Mouse (Mus musculus) fibroblast of lung, adult 2 months (primary cell): ENCODE measurements around the gene Chml.

Experiments used
- DNase-seq: peaks from one replicate; pipeline ENCODE4 v3.0.0-alpha.2; 2011; ENCODE audit warnings: low read depth

The Chml gene

DNA sequence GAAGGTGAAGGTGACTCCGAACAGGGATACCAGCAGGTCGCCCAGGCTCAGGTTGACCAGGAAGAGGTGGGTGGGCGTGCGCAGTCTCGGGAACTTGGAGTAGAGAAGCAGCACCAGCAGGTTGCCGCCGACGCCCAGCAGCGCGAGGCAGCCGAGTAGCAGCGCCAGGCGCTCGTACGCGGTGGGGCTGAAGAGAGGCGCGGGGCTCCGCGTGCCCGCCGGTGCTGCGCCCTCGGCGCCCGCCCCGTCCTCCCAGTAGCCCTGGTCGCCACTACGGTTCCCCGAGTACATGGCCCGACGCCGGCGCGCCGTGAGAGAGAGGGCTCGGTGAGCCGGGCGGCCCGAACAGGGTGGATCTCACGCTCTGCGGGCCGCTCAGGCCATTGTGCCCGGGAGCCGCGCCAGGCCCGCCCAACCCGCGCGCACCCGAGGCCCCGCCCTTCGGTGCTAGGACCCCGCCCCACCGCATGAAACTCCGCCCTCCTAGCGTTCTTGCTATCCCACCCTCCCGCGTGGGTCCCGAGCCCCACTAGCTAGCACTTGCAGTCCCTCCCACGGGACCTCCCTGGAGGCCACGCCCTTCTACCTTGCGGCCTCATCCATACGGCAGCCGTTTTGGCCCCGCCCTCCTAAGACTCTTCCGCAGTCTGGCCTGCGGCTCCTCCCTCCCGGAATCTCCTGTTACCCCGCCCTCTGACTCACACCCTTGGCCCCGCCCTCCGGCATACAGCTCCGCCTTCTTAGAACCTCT is at the start of gene Chml, which contains the start of gene Opn3:
Gene Chml (minus strand): TSS at position 656 of the 751 bp plus-strand sequence.
Gene Opn3 (minus strand): TSS at position 531 of the 751 bp plus-strand sequence.
- peak; percentile 90 for DNase-seq

DNA sequence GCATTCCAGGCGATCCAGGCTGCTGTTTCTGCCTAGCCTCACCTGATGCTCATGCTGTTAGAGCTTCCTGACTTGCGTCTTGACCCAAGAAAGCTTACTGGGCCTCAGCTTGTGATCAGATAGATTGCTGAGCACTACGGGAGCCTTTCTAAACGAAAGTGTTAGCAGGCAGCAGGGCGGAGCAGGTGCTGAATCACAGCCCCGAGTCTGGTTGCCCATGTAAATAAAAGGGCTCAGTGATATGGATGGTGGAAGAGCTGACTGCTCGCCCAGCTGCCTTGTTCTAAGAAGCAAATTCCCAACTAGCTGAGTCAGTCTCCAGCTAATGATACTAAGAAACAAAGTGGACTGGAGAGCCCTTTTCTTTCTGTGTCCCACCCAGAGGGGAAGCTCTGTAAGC is 33.1 kb upstream of the Chml start:
- no peak for DNase-seq

DNA sequence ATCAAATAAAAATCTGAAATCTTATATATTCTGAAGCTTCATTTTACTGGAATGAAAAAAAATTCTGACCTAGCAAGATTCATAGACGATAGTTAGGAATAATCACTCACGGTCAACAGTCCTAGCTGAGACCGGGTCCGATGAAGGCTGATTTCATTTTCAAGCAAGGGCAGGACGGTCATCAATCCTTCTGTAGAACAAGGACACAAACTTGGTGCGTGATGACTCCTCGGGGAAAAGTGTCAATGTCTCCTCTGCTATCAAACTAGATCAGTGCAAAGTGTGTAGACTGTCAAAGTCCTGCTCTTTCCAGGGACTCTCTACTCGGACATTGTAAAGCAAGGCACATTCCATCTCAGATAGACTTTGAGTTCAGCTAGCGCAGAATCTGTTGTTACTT is 24.1 kb upstream of the Chml start:
- DNase-seq = no peak

DNA sequence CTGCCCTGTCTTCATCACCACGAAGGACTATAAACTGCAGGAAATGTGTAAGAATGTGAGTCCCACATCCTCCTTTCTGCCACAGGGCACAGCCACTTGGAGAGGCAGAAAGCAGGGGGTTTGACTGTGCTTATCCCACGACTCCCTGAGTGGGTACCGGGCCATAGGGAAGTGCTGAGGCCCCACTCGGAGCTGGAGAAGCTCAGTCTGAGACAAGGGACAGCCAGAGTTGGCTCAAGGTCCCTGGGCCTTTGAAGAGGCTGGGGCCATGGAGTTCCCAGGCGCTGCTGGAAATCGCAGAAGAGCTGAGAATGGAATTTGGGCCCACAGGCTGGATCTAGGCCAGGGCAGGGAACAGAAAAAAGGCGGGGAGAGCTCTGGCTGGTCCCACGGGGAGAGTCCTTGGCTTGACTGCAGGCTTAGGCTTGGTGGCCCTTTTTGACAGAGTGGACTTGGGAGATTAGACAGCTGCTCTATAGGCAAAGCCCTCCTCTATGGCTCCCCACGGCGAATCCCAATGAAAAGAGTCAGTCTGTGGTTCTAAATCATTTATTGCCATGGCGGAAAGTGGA is 19.7 kb upstream of the Chml start:
- no peak for DNase-seq

DNA sequence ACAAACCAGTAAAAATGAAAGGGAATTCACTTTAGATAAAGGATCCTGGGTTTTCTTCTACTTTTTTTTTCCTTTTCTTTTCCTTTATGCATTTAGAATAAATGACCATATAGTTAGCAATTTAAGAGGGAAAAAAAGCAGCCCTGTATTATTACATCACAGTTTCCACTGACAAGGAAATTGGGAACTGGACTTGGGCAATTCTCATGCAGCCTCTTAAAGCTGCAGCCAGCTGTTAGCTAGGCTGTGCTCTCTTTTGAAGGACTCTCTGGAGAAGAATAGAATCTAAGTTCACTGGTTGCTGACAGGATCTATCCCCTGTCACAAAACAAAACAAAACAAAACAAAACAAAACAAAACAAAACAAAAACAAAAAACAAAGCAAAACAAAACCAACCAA is 15.3 kb upstream of the Chml start:
- DNase-seq = no peak

DNA sequence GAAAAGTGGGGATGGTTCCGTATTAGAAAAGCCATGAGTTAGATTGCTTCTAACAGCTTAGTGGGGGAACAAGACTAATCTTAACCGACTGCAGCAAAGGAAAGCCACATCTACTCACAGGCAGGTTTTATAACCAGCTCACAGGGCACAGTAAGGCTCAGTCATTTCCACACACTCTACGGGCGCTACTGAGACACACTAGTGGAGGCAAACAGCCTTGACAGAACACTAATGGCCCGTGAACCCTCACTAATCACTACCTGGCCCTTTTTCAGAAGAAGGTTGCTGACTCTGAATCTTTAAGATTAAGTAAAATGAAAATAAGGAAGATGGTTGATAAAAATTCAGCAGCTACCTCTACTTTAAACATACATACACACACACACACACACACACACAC is 14.9 kb upstream of the Chml start:
- no peak for DNase-seq

DNA sequence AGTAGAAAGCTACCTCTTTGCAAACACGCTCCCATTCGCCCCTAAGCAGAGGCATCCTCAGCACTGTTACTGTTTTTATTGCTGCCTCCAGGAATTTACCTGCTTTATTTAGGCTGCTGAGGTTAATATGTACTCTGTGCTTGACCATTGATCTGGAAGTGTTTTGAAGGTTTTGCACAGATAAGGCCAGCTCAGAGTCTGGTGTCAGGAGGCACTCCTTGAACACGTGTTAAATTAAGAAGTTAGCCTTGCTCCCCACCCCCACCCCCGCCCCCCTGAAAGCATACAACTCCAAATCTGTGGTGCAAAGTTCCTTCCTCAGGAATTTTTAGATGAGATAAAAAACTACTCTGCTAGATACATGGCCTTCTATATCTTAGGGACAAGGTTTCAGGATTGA is 8.4 kb upstream of the Chml start:
- DNase-seq = no peak

DNA sequence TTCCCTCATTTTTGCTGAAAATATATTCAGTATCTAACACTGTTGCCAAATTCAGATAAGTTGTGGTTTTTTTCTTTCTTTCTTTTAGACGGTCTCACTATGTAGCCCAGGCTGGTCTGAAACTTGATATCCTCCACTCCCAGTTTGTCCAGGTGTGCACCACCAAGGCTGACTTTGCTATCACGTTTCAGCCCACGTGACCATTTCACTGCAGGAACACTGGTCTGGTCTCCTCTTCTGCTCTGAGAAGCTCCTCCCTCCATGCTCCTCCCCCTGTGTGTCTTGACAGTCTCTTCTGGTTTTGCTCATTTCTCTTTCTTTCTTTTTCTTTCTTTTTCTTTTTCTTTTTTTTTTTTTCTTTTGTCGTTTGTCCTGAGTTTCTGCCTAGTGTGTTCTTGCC is 7.1 kb upstream of the Chml start:
- DNase-seq = no peak

DNA sequence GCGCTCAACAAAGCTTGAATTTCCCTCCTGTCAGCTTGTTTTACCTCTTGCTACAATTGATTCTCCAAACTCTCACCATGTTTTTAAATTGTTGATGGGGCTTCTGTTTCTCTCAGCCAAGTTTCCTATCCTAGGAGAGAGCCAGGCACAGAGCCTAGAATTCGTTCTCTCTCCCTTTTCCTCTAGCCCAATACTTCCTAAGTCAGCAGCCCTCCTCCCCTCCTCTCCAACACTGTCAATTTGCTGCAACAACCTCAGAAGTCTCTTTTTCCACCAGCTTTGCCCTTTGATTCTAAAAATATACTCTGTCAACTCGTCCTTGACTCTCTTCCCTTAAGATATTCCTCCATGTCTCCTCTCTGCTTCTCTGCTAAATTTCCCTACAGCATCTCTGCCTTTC is 6.7 kb upstream of the Chml start:
- no peak for DNase-seq

DNA sequence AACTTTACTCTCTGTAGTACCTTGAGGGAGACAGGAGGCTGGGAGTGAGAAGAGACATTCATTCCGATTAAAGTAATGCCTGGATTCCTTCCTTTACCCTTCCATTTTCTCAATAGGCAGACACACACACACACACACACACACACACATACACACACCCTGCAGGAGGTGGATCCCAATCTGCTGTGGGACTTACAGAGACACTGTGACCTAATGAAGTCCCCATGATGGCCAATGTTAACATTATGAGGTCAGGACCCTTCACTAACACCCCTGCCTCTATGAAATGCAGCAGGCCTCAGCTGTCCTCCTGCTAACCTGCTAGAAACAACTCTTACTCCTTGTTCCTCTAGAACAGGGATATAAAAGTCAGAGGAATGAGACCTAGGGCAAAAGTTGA is 5.6 kb upstream of the Chml start, which contains the start of gene Wdr64:
Gene Wdr64 (plus strand): TSS at position 301 of the 400 bp plus-strand sequence.
- DNase-seq = no peak

DNA sequence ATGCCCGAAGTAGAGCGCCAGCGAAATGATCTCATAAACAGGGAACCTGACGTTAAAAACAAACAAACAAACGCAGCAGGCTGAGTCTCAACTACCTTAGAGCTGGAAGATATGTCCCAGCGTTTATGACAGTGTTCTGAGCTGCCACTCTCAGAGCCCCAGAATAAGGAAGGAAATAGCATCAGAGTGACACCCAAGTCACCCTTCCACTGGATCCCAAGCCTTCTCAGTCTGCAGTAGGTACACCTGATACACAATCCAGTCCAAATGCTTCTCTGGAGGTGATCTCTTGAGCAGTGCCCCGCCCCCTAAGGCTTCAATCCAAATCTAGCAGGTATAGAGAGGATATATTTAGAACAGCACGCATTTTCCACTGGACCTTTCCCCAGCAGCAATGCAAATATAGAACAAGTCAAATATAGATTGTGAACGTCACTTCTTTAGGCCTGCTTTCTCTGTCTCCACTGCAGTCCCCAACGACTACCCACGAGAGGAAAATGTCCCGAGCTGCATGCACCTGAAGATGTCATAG is 794 bp upstream of the Chml start:
- no peak for DNase-seq

DNA sequence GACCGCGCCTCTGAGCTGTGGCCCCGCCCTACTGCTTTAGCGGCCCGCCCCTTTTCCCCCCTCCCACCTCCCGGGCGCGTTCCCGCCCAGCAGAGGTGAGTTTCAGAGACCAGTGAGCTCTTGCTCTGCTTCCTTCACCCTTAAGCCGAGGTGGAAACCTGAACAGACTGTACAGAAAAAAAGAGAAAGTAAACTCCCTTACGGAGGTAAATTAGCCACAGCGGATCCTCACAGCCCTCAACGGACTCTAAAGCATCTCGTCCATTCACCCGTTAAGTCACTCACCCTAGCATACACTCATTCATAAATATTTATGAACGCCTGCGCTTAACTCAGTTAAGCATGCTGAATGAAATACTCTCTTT is 278 bp upstream of the Chml start:
- DNase-seq = no peak

DNA sequence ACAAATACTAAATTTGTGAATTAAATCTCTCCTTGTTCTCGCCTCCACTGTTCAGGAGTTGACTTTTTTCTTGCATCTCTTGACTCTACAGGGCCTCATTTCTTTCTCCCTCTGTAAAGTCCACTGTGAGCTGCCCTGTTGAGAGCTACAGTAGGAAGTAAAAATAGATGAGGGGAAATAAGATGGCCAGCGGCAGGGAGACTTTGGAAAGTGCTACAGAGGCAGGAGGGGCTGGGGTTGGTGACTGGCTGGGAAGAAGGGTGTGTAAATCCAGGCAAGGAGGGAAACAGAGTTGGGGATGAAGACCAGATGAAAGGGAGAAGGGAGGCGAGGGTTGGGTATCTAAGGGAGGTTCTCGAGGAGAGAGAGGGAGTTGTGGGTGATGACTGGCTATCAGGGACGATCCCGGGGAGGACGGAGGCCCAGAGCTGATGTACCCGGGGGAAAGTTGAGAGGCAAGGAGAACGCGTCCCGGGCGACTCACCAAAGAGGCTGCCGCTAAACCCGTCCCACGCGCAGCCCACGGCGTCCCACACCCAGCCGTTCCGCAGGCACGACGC is 935 bp downstream of the Chml start:
- DNase-seq = no peak

DNA sequence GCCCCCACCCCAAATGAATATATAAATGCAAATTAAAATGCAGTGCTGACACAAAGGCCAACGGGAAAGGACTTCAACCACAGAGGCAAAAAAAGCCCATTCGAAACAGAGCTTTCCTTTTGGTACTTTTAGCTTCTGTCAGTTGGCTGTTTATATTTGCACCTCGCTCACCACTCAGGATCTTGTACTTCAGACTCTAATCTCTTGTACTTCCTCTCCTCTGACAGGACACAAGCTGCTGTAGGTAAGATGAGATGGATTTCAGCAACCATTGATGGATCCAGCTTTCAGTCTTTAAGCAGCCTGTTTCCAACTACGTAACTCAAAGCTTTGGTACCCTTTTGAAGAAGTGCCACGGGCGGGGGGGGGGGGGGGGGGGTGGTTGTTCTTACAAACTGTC is 11.7 kb downstream of the Chml start:
- no peak for DNase-seq

DNA sequence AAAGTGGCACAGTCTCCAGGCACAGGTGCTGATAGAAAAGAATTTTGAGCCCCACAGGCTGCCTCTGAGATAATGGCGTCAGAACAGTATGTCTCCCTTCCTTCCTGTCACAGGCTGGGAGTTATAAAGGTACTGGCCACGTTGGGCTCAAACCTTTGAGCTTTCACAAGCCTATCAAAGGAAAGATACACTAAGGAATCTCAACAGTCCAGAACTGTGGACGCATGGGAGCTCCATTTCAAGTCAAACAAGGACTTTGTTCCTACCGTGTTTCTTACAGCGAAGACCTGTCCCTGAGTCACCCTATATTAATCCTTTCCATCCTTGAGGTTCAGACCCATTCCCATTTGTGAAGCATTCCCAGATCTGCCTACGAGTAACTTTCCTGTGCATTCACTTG is 15.2 kb downstream of the Chml start:
- DNase-seq = no peak

DNA sequence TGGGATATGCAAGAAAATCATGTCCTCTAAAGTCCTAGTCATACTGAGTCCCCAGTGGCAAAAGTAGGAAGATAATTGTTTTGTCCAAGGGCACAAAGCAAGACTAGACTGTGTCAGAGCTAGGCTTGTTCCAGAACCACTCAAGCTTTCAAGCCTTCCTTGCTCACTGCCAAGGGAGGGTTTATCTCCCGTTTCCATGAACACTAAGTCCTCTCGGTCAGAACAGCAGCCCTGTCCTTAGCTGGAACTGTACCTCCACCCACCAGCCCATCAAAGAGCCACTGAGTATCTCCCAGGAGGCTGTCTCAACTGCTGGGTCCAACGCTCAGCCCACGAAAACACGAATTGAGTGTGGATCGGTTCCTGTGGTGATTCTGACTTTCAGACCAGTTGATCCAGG is 17.6 kb downstream of the Chml start:
- DNase-seq = no peak

DNA sequence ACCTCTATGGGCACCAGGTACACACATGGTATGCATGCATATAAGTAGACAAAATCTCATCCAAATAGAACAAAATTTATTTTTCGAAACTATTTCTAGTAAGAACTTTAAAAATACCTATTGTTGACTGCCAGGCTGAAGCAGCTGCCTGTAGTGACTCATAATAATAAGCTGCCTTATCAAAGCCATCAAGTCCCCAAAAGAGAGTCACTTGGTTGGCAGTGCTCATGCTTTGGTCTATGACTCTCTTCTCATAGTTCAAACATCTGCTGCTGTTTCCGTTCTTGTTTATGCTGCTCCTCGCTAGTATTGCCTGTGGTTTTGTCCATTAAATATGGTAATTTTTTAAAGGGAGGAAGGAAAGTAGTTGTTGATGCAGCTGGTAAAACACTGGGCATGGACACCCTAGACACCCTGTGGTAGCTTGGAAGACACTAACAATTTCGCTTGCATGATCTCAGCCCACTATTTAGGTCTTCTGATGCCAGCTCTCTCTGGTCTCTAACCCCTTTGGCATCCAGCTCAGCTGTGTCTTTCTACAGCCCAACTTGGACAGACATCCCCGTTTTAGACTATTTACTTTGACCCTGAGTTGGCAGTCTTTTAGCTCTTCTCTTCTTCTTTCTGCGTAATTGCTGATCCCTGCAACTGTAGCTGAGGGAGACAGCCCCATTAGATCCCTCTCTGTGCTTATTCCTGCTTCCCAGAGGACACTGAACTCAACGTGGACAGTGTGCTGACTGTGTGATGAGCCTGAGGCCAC is 19.0 kb downstream of the Chml start:
- DNase-seq = no peak

DNA sequence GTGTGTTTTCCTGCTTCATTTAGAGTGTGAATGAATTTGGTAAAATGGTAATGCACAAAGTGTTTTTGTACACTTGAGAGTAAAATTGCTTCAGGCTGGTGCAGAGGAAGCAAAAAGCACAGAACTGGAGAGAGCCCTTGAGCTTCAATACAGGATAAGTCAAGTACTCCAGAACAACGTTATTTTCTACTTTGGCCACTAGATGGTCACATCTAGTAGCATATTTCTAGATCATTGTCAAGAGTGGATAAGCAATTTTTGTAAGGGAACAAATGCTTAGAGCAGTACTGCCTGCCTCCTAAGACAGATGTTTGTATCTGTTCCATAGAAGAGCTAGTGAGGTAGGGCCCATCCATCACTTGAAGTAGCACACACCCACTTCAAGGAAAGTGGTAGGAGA is 21.1 kb downstream of the Chml start:
- DNase-seq = no peak

DNA sequence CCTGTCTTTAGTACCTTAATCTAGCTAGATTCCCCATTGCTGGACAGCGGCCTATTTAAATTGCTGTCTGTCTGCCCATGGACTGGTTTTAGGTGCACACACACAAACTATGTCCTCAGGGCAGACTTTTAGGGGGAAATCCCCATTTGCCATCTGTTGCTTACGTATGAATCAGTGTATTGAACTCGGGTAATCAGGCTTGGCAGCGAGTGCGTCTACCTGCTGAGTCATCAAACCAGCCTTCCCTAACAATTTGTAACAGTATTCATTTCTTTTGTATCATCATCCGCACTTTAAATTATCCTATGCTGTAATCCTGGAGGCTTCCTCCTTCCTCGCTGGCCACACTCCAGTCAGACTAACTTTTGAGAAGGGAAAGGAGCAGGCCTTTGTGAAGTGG is 22.7 kb downstream of the Chml start:
- DNase-seq = no peak

DNA sequence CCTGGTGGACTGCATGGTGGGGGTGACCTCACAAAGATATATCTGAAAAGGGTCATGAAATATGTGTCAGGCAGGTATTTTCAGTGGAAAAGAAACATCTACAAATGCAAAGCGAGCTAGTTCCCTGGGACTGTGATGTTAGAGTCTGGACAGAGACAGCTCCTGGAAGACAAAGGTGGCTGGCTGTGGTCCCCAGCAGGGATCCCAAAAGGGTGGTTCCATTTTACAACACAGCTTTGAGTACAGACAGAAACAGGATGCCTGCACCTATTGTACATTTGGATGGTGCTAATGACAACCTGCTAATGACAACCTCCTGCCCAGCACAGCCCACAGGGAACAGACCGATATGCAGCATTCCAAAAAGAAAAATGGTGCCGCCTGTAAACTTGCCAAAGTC is 23.2 kb downstream of the Chml start:
- DNase-seq = no peak

DNA sequence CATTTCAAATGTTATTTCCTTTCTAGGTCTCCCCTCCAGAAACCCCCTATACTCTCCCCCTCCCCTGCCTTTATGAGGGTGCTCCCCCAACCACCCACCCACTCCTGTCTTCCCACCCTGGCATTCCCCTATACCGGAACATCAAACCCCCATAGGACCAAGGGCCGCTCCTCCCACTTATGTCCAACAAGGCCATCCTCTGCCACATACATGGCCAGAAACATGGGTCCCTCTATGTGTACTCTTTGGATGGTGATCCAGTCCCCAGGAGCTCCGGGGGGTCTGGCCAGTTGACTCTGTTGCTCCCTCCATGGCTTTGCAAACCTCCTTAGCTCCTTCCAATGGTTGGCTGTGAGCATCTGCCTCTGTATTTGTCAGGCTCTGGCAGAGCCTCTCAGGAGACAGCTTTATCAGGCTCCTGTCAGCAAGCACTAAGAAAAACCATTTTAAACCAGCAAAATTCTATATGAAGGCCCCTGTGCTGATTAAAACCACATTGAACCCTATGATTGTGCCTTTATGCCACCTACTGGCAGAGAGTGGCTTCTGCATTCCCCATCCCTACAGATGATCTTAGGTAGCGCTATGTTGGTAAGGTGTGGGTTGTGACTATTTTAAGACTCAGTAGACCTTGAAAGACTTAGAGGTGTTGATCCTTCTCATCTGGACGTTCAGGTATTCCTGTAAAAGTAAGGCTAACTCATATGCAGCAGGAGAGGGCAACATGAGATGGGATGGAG is 23.9 kb downstream of the Chml start:
- no peak for DNase-seq

DNA sequence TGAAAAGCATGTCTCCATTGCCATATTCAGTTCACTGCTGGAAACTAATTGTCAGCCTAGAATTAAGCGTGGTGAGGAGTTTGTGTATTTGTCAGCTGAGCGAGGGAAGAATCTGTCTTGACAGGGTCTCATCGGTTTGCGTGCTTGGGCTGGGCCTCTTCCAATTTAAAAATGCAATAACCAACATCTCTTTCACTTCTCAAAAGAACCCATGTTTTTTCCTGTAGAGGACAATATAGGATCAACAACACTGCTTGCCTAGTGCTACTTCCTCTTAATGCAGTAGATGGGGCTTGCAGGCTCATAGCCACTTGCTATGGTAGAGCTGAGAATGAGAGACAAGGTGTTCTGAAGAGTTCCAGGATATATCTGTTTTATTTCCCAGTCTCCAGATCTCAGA is 32.8 kb downstream of the Chml start:
- DNase-seq = no peak
